Mouse (Mus musculus) kidney, adult 2 months (tissue): ENCODE data around the gene Klhdc4. TPM values are rescaled to one million over a fixed set of nuclear protein-coding genes. Genes with fewer than 3 reads are reported as not detected.
A peak's percentile ranks its signal among the peaks of the same experiment; 100 is the strongest.

Experiments
- DNase-seq: peaks from one replicate; pipeline ENCODE4 v3.0.0; 2021
- H3K27ac ChIP-seq: fragments of 200-500 bp; 2 replicates; pipeline ENCODE4 v1.5.1; 2012; ENCODE audit warnings: low read depth, low read length, control low read depth, inconsistent platforms; ENCODE audit not compliant: insufficient read depth
- H3K27me3 ChIP-seq: fragments of 200-500 bp; replicated peaks from 2 replicates; pipeline ENCODE4 v1.6.1; 2012; ENCODE audit warnings: mild to moderate bottlenecking, moderate library complexity, low read length, inconsistent platforms; ENCODE audit not compliant: control insufficient read depth, insufficient read depth
- H3K36me3 ChIP-seq: fragments of 200-500 bp; 2 replicates; pipeline ENCODE4 v1.6.1; 2012; ENCODE audit warnings: mild to moderate bottlenecking, moderate library complexity, low read length, inconsistent platforms; ENCODE audit not compliant: control insufficient read depth, insufficient read depth
- H3K4me1 ChIP-seq: fragments of 200-500 bp; 2 replicates; pipeline ENCODE4 v1.6.1; 2011; ENCODE audit warnings: low read length; ENCODE audit not compliant: control insufficient read depth, insufficient read depth
- H3K4me3 ChIP-seq: fragments of 200-500 bp; 2 replicates; pipeline ENCODE4 v1.5.1; 2011; ENCODE audit warnings: mild to moderate bottlenecking, low read depth, low read length, control low read depth; ENCODE audit not compliant: insufficient read depth
- CTCF ChIP-seq: fragments of 200-500 bp; conservative IDR thresholded peaks from 2 replicates; pipeline ENCODE4 v1.5.1; 2011; ENCODE audit warnings: low read depth, mild to moderate bottlenecking, control low read depth, low read length, moderate library complexity, mixed read lengths; ENCODE audit not compliant: insufficient read depth, insufficient read length
- POLR2A ChIP-seq: fragments of 200-500 bp; IDR thresholded peaks from one replicate; pipeline ENCODE4 v1.6.1; 2011; ENCODE audit warnings: low read depth, low read length, control low read depth
- WGBS: fragments of 180-500 bp; shearing (Covaris S2); methylation state at CpG from one replicate; pipeline ENCODE4 v1.1.7; 2018; 5-methylcytosine and 5-hydroxymethylcytosine counted together
- polyA plus RNA-seq: library from polyadenylated mRNA; depleted of rRNA; stranded (reverse); fragments of >200 nt; gene quantifications from 2 replicates; pipeline ENCODE4 v1.2.3, GENCODE M21; 2012

The Klhdc4 gene
- polyA plus RNA-seq, 1 experiment: 16.4 TPM

DNA sequence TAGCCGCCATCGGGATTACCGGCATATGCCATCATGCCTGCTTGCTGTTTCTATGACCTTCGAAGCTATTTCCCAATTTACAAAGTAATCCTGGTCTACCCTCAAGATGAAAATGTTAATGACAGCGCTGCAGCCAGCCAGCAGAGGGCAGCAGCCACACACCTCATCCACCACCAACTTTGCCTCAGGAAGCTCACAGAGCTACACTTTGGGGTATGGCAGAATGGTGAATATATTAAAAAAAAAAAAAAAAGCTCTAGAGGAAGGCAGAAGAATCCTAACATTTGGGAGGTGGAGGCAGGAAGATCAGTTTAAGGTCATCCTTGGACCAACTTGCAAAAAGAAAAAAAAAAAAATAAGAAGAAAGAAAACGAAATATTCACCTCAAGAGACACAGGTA lies 20.6 kb upstream of the Klhdc4 start:
- H3K4me3 ChIP-seq: no peak overlapping the region
- 13% methylated on average over 6 of the region's 6 CpGs for WGBS
- no peaks in the 10 kb centered on the region; the same call in 1 of the 2 replicates for H3K4me1 ChIP-seq
- H3K36me3 ChIP-seq: no peaks in the 10 kb centered on the region
- peak; percentile 66 for DNase-seq
- H3K27ac ChIP-seq: no peak overlapping the region
- TF ChIP-seq POLR2A (no peak), CTCF (peak; percentile 87)
- no peaks in the 10 kb centered on the region for H3K27me3 ChIP-seq

DNA sequence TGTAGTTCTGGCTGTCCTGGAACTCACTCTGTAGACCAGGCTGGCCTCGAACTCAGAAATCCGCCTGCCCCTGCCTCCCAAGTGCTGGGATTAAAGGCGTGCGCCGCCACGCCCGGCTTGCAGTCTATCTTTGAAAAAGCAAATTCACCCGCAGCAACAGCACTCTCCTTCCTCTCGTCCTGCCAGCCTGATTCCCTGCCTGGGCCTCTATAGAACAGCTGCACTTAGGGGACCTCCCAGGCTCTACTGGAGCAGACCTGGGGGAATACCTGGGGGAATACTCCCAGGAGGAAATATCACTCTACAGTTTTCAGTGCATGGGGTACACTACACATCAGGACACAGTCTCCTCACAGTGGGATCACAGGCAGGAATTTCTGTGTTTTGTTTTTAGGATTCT lies 19.9 kb upstream of the Klhdc4 start:
- TF ChIP-seq POLR2A: no peak
- no peak for TF ChIP-seq CTCF
- no peaks in the 10 kb centered on the region; the same call in 1 of the 2 replicates for H3K4me1 ChIP-seq
- WGBS: 79% methylated on average over 9 of the region's 9 CpGs
- no peak overlapping the region for H3K4me3 ChIP-seq
- no peak for DNase-seq
- H3K27ac ChIP-seq: no peak overlapping the region
- no peaks in the 10 kb centered on the region for H3K27me3 ChIP-seq
- H3K36me3 ChIP-seq: no peaks in the 10 kb centered on the region

- WGBS: 53% methylated on average over 10 of the region's 10 CpGs
Measured at GRCm38 (mm10) chr8:121848495-121848894, 19.1 kb upstream of the Klhdc4 start.

DNA sequence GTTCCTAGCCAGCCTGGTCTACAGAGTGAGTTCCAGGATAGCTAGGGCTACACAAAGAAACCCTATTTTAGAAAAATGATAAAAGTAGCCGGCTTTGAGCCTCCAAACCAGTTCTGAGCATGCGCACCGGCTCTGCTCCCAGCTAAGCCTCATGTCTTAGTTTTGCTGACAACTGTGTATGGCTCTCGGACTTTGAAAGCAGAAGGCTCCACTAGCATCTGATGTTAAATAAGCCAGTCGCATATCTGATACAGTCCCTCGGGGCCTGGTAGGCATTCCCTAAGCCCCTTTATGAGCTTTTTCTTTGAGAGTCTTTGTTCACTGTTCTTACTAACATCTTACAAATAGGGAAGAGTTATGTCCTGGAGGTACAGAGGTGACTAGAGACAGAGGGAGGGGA lies 18.6 kb upstream of the Klhdc4 start:
- no peak for DNase-seq
- Histone ChIP-seq H3K36me3 (no peaks in the 10 kb centered on the region), H3K4me3 (no peak overlapping the region), H3K4me1 (no peaks in the 10 kb centered on the region; the same call in 1 of the 2 replicates), H3K27me3 (no peaks in the 10 kb centered on the region), H3K27ac (no peak overlapping the region)
- WGBS: 69% methylated on average over 6 of the region's 6 CpGs
- no peak for TF ChIP-seq POLR2A
- TF ChIP-seq CTCF: no peak

More at GRCm38 (mm10) chr8:121848495-121848894, 19.1 kb upstream of the Klhdc4 start:
- Histone ChIP-seq H3K4me3 (no peak overlapping the region), H3K27ac (no peak overlapping the region), H3K27me3 (no peaks in the 10 kb centered on the region), H3K4me1 (no peaks in the 10 kb centered on the region; the same call in 1 of the 2 replicates), H3K36me3 (no peaks in the 10 kb centered on the region)
- no peak for TF ChIP-seq POLR2A
- TF ChIP-seq CTCF: no peak
- DNase-seq: no peak

GRCm38 (mm10) chr8:121847261-121847822 lies 18.0 kb upstream of the Klhdc4 start:
- Histone ChIP-seq H3K36me3 (no peaks in the 10 kb centered on the region), H3K27me3 (no peaks in the 10 kb centered on the region), H3K27ac (no peak overlapping the region), H3K4me3 (no peak overlapping the region), H3K4me1 (no peaks in the 10 kb centered on the region; the same call in 1 of the 2 replicates)
- WGBS: 63% methylated on average over 10 of the region's 10 CpGs
- TF ChIP-seq POLR2A (no peak), CTCF (no peak)
- DNase-seq: no peak

DNA sequence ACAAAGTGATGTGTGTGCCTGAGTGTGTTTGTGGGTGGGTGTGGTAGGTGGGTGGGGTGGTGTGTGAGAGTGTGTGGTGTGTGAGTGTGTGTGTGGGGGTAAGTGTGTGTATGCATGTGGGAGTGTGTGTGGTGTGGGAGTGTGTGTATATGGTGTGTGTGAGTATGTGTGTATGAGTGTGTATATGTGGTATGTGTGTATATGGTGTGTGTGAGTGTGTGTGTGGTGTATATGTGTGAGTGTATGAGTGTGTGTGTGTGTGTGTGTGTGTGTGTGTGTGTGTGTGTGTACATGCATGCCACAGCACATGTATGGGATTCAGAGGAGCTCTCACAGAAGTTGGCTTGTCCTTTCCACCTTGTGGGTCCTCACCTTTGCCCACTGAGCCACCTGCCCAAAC lies 17.4 kb upstream of the Klhdc4 start:
- Histone ChIP-seq H3K4me3 (no peak overlapping the region), H3K27me3 (no peaks in the 10 kb centered on the region), H3K36me3 (no peaks in the 10 kb centered on the region), H3K27ac (no peak overlapping the region), H3K4me1 (no peaks in the 10 kb centered on the region; the same call in 1 of the 2 replicates)
- TF ChIP-seq POLR2A (no peak), CTCF (no peak)
- DNase-seq: no peak

- 51% methylated on average over 7 of the region's 7 CpGs for WGBS
- H3K4me3 ChIP-seq: no peak overlapping the region
- DNase-seq: no peak
- no peaks in the 10 kb centered on the region for H3K4me1 ChIP-seq
- H3K27ac ChIP-seq: no peak overlapping the region
- no peak for TF ChIP-seq POLR2A
- TF ChIP-seq CTCF: no peak
- H3K27me3 ChIP-seq: no peaks in the 10 kb centered on the region
- no peaks in the 10 kb centered on the region for H3K36me3 ChIP-seq
Measured at GRCm38 (mm10) chr8:121844765-121845164, 15.4 kb upstream of the Klhdc4 start.
